ENCODE assay signal across 17 mouse cellular contexts in genomic region chrX:77410812-77411211, GRCm38 (mm10).
"Had no signal": no experiment of that assay in that cellular context is flagged by ENCODE, and none has a peak within 500 bp of the region (broad histone marks: within the 10 kb centered on the region; RNA-seq: fewer than 3 reads in every experiment).

No protein-coding gene starts in this region.

- H3K27ac ChIP-seq: kidney, embryonic 15.5 days; limb, embryonic 15.5 days; liver, embryonic 14.5 days; midbrain, embryonic 10.5 days; neural tube, embryonic 15.5 days had no signal

- H3K36me3 ChIP-seq: kidney, embryonic 15.5 days; limb, embryonic 15.5 days; midbrain, embryonic 10.5 days; neural tube, embryonic 15.5 days had no signal

- H3K9me3 ChIP-seq: kidney, embryonic 15.5 days; limb, embryonic 15.5 days; midbrain, embryonic 10.5 days; neural tube, embryonic 15.5 days had no signal

- H3K9ac ChIP-seq: kidney, embryonic 15.5 days; limb, embryonic 15.5 days; liver, embryonic 14.5 days; neural tube, embryonic 15.5 days had no signal

- H3K4me2 ChIP-seq: kidney, embryonic 15.5 days; limb, embryonic 15.5 days; neural tube, embryonic 15.5 days had no signal

- H3K4me1 ChIP-seq: kidney, embryonic 15.5 days; limb, embryonic 15.5 days; midbrain, embryonic 10.5 days; neural tube, embryonic 15.5 days had no signal

- H3K27me3 ChIP-seq: kidney, embryonic 15.5 days; limb, embryonic 15.5 days; neural tube, embryonic 15.5 days had no signal

- H3K4me3 ChIP-seq: kidney, embryonic 15.5 days; limb, embryonic 15.5 days; midbrain, embryonic 10.5 days; myocyte; neural tube, embryonic 15.5 days had no signal

- DNase-seq: kidney, postnatal 14 days; layer of hippocampus, adult 9-11 months; layer of hippocampus, postnatal 36 days; lung, adult 2 months; lung, postnatal 14 days; midbrain, embryonic 14.5 days; right cerebral cortex, adult 18-20 months; right cerebral cortex, postnatal 25 days; spleen, adult 18-20 months; thymus, adult 2 months; thymus, postnatal 25 days had no signal
